Mouse (Mus musculus) kidney, postnatal 10 days (tissue): ENCODE results near the gene Mettl17.
A peak's percentile ranks its signal among the peaks of the same experiment; 100 is the strongest.
"Not testable (repeated sequence)": the region's sequence is repeated elsewhere in the genome, so short reads cannot be mapped to it uniquely, and the experiment has no call there.

Experiments
- DNase-seq: peaks from one replicate; pipeline ENCODE4 v3.0.0; 2021; ENCODE audit warnings: mixed read lengths

Gene Mettl17

DNA sequence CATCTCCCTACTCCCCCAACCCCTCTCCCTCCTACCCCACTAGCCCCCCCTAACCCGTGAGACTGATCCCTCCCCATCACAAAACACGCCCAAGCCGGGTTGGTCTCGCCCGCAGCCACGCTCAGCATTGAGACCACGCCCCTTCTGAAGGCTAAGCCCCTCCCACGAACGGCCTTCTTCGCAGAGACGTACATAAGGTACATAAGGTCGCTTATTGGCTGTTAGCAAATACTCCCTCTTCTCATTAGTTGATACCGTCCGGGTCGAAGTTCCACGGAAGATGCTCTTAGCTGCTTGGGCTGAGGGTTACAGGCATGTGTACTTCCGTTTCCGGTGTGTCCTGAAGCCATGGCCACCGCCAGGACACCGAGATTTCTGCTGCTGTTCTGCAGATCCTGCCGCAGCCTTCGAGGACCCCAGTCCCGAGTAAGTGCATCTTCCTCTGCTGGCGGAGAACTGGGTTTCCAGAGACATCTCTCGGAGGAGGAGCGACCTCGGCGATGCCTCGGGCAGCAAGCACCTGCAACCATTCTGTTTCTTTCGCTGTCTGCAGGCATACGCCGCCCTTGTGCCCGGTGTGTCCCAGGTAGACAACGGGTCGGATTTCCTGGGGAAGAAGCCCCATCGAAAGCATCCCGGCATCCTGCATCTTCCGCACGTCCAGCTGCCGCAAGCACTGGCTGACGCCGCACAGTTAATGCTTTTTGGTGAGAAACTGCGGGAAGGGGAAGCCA is at the start of gene Mettl17:
TSS of gene Mettl17 (plus strand) at position 245 of the 734 bp plus-strand sequence.
- DNase-seq = peak; percentile 97

GRCm38 (mm10) chr14:51838480-51838879 is 46.2 kb upstream of the Mettl17 start:
- DNase-seq = peak; percentile 11

DNA sequence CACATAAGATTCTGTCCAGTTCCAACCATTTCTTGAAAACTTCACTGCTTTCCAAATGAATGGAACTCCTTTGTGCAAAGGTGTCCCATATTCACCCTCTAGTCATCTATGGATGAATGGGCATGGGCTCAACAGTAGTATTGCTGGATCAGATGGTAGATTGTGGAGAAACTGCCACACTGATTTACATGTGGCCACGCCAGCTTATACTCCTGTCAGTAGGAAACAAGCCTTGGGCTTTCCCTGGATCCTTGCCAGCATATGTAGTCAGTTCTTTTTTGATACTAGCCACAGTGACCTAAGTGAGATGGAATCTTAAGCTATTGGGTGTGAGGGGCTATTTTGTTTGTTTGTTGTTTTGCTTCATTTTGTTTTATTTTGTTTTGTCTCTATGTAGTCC is 42.4 kb upstream of the Mettl17 start:
- no peak for DNase-seq

DNA sequence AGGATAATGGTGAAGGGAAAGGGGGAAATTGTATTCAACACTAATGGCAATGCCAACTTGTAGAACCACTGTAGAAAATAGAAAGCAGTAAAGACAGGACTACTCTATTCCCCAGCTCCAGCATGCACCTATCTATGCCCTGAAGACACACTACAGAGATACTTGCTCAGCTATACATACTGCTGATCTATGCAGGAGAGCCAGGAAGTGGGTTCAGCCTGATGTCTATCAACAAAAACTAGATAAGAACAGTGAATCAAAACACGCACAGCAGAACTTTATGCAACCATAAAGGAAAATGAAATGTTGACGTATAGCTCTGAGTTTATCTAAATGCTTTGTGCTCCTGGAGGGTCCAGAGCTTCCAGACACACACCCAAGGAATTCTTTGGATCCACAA is 41.9 kb upstream of the Mettl17 start:
- no peak for DNase-seq

DNA sequence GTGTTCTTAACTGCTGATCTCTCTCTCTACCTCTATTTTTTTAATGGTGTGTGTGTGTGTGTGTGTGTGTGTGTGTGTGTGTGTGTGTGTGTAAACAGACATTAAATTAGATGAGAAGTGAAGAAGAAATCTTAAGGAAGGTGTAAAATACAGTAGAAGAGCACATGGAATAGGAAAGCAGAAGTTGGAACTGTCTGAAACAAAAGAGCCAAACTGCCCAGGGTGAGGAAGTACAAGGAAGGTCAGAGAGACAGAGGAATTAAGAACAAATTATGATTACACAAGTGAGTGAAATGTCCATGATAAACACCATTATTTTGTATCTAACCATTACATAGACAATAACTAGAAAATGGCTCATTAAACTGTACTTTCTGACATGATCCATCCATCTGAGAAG is 40.8 kb upstream of the Mettl17 start:
- DNase-seq = no peak

- no peak for DNase-seq
These were observed 38.1 kb upstream of the Mettl17 start for GRCm38 (mm10) chr14:51846566-51846965.

DNA sequence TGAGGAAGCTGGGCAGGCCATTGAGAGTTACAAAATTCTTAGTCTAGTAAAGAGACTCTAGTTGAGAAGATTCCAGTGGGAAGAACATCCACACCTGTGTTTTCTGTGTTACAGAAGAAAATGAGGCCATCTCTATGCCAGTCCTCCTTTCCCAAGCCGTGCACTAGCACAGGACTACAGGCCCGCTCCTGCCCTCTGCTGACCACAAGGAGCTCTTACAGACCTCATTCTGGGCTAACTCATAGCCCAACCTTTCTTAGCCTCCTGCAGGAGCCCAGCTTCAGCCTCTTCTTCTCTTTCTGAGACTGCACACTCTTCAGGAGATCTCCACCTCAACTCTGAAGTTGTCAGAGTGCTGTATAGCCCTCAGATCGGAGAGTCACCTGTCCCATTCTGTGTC is 33.6 kb upstream of the Mettl17 start:
- peak; percentile 15 for DNase-seq

DNA sequence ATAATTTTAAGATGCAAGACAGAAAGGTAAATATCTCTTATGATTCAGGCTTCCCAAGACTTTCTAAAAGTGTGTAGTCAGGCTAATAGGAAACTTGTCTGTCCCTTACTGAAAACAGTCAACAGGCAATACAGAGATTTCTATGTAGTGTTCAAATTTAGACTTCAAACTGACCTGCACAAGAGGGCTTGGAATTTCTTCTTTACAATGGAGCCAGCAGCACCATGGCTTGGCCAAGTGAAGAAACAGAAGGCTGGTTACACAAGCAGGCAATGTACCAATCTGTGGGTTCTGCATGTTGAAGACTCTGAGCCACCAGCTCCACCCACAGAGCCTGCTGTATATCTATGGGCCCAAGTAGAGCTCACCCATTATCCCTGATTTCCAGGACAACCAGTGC is 31.2 kb upstream of the Mettl17 start, which contains the start of gene Ear6:
TSS of gene Ear6 (plus strand) at position 301 of the 400 bp plus-strand sequence.
- DNase-seq = no peak

DNA sequence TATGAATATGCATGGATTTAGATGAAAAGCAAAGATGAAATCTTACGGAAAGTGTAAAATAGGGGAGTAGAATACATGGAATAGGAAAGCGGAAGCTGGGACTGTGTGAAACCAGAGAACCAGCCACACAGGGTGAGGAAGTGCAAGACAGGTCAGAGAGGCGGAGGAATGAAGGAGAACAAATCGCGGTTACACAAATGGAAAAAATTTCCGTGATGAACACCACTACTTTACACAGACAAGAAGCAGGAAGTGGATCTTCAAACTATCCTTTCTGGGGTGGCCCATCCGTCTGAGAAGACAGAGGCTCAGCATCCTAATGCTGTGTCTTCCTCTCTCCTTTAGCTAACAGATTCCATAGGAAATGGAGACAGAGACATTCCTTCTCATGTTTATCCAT is 29.4 kb upstream of the Mettl17 start:
- not testable (repeated sequence) for DNase-seq

DNA sequence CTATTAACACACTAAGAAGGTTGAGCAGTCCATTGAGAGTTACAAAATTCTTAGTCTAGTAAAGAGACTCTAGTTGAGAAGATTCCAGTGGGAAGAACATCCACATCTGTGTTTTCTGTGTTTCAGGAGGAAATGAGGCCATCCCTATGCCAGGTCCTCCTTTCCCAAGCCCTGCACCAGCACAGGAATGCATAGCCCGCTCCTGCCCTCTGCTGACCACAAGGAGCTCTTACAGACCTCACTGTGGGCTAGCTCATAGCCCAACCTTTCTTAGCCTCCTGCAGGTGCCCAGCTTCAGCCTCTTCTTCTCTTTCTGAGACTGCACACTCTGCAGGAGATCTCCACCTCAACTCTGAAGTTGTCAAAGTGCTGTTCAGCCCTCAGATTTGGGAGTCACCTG is 21.0 kb upstream of the Mettl17 start:
- DNase-seq = peak; percentile 37

GRCm38 (mm10) chr14:51870756-51871155 is 13.9 kb upstream of the Mettl17 start:
- DNase-seq = no peak

DNA sequence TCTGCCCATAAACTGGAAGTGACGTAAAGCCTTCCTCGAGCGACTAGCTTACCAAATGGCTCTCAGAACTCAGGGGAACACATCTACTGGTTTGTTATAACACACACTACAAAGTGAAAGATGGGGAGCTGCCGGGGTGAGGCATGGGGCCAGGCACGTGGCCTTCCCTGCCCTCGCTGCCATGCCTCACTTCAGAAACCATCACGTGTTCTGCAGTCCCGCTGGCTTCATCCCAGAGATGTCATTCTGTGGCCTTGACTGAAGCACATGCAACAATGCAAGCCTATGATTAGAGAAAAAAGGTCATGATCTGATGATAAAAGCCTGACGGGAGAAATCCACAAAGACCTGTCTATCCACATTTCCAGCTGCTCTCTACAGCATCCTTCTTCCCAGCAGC is 12.9 kb upstream of the Mettl17 start:
- DNase-seq = no peak

DNA sequence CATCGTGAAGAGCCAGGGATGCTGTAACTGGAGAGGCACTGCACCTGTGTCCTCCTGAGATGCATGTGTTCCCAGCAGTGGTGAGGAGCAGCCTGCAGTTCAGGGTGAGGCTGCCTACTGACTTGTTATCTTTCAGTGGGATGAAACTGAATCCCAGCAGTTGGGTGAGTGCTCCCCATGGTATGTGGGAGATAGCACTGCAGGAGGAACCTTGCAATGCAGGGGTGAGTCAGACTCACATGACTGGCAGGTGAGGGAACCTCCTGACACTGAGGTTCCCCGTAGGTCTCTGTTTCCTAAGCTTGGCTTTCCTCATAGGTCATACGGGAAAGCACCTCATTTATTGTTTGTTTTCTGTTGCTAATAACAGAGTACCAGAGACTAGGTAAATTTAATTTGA is 7.1 kb upstream of the Mettl17 start:
- no peak for DNase-seq

DNA sequence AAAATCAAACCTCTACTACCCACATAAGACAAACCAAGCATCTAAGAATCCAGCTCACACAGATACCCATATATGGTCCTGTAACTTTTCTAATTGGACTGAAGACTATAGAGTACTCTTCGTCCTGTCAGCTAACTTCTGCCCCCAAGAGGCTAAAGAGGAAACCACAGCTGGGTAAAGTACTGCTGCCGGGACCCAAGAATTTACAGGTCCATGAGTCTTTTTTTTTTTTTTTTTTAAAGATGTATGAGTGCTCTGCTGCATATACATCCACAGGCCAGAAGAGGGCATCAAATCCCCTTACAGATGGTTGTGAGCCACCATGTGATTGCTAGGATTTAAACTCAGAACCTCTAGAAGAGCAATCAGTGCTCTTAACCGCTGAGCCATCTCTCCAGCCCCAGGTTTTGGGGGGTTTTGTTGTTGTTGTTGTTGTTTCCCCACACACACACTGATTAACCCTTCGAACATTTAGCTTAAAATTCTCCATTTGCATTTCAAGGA is 1.1 kb upstream of the Mettl17 start:
- peak; percentile 87 for DNase-seq

DNA sequence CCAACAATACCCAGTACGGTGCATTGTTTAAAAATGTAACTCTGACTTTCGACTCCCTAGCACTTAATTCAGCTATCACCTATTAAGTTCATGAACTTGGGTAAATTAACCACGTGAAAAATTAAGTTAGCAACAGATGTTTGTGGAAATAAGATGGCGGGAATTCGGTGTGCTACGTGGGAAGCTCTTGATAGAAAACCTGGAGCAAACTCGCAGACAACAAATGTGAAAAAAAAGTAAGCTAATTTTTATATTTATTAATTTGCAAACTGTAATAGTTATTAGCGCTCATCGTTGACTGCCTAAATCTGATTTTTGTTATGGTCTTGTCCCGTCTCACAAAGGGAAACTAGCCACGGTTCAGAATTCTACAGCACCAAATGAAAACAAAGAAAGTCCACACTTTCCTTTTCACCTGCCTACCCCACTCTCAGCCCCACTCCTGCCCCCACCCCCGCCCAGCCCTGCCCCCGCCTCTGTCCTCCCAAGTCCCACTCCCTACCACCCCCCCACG is 554 bp upstream of the Mettl17 start:
- DNase-seq = no peak

- DNase-seq = no peak
These were observed 1.4 kb downstream of the Mettl17 start for GRCm38 (mm10) chr14:51886051-51886450.

DNA sequence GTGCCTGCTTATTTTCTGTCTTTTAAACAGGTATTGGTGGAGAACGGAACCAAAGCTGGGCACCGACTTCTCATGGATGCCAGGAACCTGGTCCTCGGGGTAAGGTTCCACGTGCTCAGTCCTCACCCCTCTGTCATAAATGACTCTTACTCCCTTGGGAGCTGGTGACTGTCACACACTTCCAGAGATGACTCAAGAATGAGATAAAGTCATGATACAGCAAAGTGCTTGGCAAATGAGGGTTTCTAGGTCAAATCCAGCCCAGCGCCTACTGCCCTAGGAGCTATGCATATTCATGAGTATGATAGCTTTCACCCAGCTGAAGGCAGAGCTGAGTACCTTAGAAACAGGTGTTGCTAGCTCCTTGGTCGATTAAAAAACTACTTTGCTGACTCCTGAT is 5.2 kb downstream of the Mettl17 start:
- no peak for DNase-seq

- DNase-seq = no peak
These were observed 7.7 kb downstream of the Mettl17 start, which contains the start of gene Slc39a2 for GRCm38 (mm10) chr14:51892191-51892939. Gene Slc39a2 (plus strand): TSS chr14:51892889.

- DNase-seq = no peak
These were observed 8.6 kb downstream of the Mettl17 start for GRCm38 (mm10) chr14:51893094-51893794.

DNA sequence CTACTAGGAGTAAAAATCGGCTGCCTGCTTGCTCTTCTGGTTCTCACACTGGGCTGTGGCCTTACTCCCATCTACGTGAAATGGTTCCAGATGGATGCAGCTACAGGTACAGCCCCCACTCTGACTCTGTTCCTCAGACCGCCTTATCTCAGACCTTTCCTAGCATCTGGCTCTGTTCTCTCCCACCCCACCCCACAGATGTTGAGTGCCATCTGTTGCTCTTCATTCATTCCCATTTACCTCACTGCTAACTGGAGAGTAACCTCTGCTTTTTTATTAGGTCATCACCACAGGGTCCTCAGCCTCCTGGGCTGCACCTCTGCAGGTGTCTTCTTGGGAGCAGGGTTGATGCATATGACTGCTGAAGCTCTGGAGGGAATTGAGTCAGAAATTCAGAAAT is 9.2 kb downstream of the Mettl17 start:
- DNase-seq = no peak

DNA sequence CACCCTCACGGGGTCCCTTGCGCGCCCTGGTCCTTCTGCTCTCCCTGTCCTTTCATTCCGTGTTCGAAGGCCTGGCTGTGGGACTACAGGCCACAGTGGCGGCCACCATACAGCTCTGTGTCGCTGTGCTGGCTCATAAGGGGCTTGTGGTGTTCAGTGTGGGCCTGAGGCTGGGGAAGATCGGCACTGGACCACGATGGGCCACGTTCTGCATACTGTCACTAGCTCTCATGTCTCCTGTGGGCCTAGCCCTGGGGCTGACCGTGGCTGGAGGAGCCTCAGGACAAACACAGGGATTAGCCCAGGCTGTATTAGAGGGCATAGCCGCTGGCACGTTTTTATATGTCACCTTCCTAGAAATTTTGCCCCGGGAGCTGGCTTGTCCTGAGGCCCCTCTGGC is 10.4 kb downstream of the Mettl17 start:
- no peak for DNase-seq

- DNase-seq = no peak
These were observed 11.4 kb downstream of the Mettl17 start for GRCm38 (mm10) chr14:51896019-51896418.

DNA sequence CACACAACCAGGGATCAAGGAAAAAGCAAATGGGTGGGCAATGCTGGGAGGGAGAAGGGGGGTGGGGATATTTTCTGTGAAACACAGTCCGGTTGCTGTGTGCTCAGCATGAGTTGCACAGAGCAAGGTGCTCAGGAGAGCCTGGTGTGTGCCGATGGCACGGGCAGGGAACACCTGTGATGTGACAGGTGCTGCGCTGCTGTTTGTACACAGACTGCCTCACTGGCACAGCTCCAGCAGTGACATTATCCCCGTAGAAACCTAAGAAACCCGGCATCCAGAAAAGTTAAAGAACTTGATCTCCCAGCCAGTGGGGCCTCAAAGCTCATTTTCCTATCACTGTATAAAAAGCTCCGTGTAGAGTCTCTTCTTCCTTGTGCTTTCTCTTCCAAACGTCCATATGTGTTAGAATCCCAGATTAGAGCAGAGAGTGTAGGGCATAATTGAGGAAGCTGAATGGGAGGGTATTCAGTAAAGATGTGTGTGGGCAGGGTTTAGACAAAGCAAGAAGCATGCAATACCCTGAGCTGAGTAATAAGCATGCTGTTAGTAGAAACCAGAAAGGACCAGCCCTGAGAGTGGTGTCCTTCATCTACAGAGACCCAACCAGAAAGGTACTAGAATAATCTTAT is 12.0 kb downstream of the Mettl17 start:
- DNase-seq = no peak
